Comparison of ENCODE assay signal across 8 mouse cellular contexts in the genomic region with DNA sequence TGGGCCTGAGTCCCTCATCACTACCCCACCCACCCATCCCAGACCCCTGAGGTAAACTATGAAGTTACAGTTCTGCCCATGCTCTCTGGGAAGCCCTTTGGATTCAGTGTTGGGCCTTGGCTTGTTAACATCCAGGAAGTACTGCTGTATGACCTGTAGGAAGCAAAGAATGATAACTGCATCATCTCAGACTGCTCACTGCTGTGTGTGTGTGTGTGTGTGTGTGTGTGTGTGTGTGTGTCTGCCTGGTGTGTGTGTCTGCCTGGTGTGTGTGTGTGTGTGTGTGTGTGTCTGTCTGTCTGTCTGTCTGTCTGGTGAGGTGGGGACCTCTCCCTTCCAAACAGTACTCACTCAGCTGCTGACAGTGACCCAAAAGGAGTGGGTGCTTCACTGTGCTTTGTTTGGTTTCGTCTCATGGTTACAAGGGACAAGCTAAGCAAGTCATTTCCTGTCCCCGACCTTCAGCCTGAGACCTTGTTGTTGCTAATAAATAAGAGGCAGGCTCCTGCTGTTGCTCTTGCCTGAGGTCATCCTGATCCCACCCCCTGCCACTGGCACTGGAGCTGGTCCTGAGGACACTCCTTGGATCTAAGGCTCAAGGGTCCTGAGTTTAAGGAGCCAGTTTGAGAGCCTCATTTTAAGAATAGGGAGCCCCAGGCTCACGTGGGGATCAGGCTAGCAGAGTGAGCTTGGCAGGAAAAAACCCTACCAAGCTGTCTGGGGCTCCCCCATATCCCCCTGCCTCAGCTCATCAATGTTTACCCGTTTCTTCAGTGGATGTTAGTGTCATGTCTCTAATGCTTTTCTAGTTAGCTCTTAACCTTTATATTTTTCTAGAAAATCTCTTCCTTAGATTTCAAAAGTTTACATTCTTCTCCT. TPM values are rescaled to one million over a fixed set of nuclear protein-coding genes. Genes with fewer than 3 reads are reported as not detected.
DNase-seq lines count a peak whose midpoint lies in the region; ATAC-seq and TF ChIP-seq lines count a peak whose summit lies in the region.

No protein-coding gene starts in this region.

- peaks cover 28% of the 10 kb centered on the region for H3K4me1 ChIP-seq in lung, embryonic 16.5 days (replicated peaks; ENCODE audit: control insufficient read depth, insufficient read depth, low read length)
- H3K4me1 ChIP-seq in forebrain, embryonic 12.5 days, result peaks cover 9% of the 10 kb centered on the region

- TF ChIP-seq CTCF in gastrocnemius, adult 2 months (IDR thresholded peaks at IDR 0.05), result no peak

- no peak overlapping the region for H3K4me2 ChIP-seq in lung, embryonic 16.5 days (ENCODE audit: low read depth, low read length)
- no peak overlapping the region for H3K4me2 ChIP-seq in forebrain, embryonic 12.5 days

- intact Hi-C loops in gastrocnemius, adult 2 months (cut with DNase I), result no loop called here
- intact Hi-C loops in gastrocnemius, postnatal 36 days (cut with DNase I), result no loop called here

- no peaks in the 10 kb centered on the region for H3K27me3 ChIP-seq in lung, embryonic 16.5 days (ENCODE audit: control insufficient read depth, insufficient read depth, low read depth, low read length)
- no peaks in the 10 kb centered on the region for H3K27me3 ChIP-seq in forebrain, embryonic 12.5 days

- H3K27ac ChIP-seq in gastrocnemius, adult 2 months, result peak overlapping the region; percentile 72
- peak overlapping the region; percentile 77 for H3K27ac ChIP-seq in lung, embryonic 16.5 days (ENCODE audit: low read length)
- H3K27ac ChIP-seq in forebrain, embryonic 12.5 days, result no peak overlapping the region

- 27% methylated on average over 4 of the region's 4 CpGs for WGBS in lung, embryonic 16.5 days
- WGBS in forebrain, embryonic 12.5 days, result 50% methylated on average over 4 of the region's 4 CpGs

- peak; percentile 51 for DNase-seq in gastrocnemius, adult 2 months
- no peak for DNase-seq in gastrocnemius, postnatal 36 days
- DNase-seq in adrenal gland, postnatal 14 days, result peak; percentile 88
- peak; percentile 76 for DNase-seq in induced T-regulatory cell, adult 2 months (ENCODE audit: low read depth)
- no peak for DNase-seq in cerebellum, adult 18-20 months
- no peak for DNase-seq in right cerebral cortex, postnatal 14 days

- peak; percentile 52 for ATAC-seq in lung, embryonic 16.5 days (ENCODE audit: low read depth)
- no peak for ATAC-seq in forebrain, embryonic 12.5 days (ENCODE audit: low FRiP score)

- no peak overlapping the region for H3K9ac ChIP-seq in lung, embryonic 16.5 days (ENCODE audit: low read length)
- no peak overlapping the region for H3K9ac ChIP-seq in forebrain, embryonic 12.5 days

- peaks cover 2% of the 10 kb centered on the region; the same call in 1 of the 2 replicates for H3K9me3 ChIP-seq in lung, embryonic 16.5 days (ENCODE audit: control insufficient read depth, low read length)
- no peaks in the 10 kb centered on the region for H3K9me3 ChIP-seq in forebrain, embryonic 12.5 days

- no peak overlapping the region for H3K4me3 ChIP-seq in gastrocnemius, adult 2 months
- no peak overlapping the region for H3K4me3 ChIP-seq in lung, embryonic 16.5 days (ENCODE audit: low read length)
- H3K4me3 ChIP-seq in forebrain, embryonic 12.5 days (replicated peaks), result no peak overlapping the region

- H3K36me3 ChIP-seq in lung, embryonic 16.5 days (ENCODE audit: control insufficient read depth, insufficient read depth, low read length), result no peaks in the 10 kb centered on the region
- H3K36me3 ChIP-seq in forebrain, embryonic 12.5 days (replicated peaks), result no peaks in the 10 kb centered on the region

RNA-seq across cellular contexts. Expression of gene Hs1bp3, which starts 38.0 kb away (rescaled TPM):
- 1 to 10 TPM; 6.1 to 7.7 TPM for total RNA-seq in gastrocnemius, adult 2 months (2021)
- 1 to 10 TPM; 4.3 to 5.3 TPM for total RNA-seq in gastrocnemius, postnatal 36 days (2021)
- total RNA-seq in adrenal gland, postnatal 14 days (2021), result 12.4 and 15.1 TPM in 2 replicates
- polyA plus RNA-seq in lung, embryonic 16.5 days (2015; fragmentation: Nextera tagmentation; extraction: Ambion mirVana), result 16.4 and 16.9 TPM in 2 replicates
- polyA plus RNA-seq in forebrain, embryonic 12.5 days (2016; fragmentation: Nextera tagmentation; extraction: Ambion mirVana), result 11.5 and 11.7 TPM in 2 replicates

RNA-seq across cellular contexts. Expression of gene Gdf7, which starts 49.5 kb away (rescaled TPM):
- total RNA-seq in gastrocnemius, adult 2 months (2021), result not detected
- not detected for total RNA-seq in gastrocnemius, postnatal 36 days (2021)
- total RNA-seq in adrenal gland, postnatal 14 days (2021), result not detected in 2 replicates
- polyA plus RNA-seq in lung, embryonic 16.5 days (2015; fragmentation: Nextera tagmentation; extraction: Ambion mirVana), result not detected in 2 replicates
- 0.27 and 0.34 TPM in 2 replicates for polyA plus RNA-seq in forebrain, embryonic 12.5 days (2016; fragmentation: Nextera tagmentation; extraction: Ambion mirVana)

Comparison
In these comparisons a context has a peak if more than half of its experiments do, and no peak if none do; other contexts are left out.
1. DNase-seq: peak in gastrocnemius, adult 2 months (single experiment), adrenal gland, postnatal 14 days (single experiment) and induced T-regulatory cell, adult 2 months (single experiment); none in gastrocnemius, postnatal 36 days (0 of 2), cerebellum, adult 18-20 months (0 of 2) and right cerebral cortex, postnatal 14 days (single experiment).